Mouse (Mus musculus) thymus, postnatal 4 days (tissue): ENCODE data around the gene Zfp280d.

ENCODE experiments used
- DNase-seq: peaks from one replicate; pipeline ENCODE4 v3.0.0; 2021

The Zfp280d gene

GRCm38 (mm10) chr9:72274677-72275076 lies at the start of gene Zfp280d:
Gene Zfp280d, plus strand, starts transcription at chr9:72274860.
- peak; percentile 94 for DNase-seq

- no peak for DNase-seq
Observed at GRCm38 (mm10) chr9:72226536-72226935, 48.1 kb upstream of the Zfp280d start.

DNA sequence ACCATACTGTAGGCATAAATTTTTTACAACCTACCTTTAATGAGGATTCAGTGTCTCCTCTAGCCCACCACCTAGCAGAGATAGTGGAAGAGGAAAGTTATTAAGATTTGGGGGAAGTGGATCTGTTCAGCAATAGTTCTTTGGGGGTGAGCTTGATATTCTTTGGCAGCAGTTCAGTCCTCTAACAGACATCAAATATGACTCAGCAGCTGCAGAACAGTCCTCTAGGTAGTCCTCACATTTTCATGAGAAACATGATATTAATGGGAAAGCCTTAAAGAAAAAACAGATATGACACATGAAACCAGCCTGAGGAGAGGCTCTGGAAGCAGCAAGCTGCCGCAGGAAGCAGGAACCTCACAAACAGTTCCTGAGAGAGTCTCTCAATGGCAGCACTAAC lies 22.0 kb upstream of the Zfp280d start:
- DNase-seq, result no peak

GRCm38 (mm10) chr9:72255227-72255626 lies 19.4 kb upstream of the Zfp280d start:
- no peak for DNase-seq

DNA sequence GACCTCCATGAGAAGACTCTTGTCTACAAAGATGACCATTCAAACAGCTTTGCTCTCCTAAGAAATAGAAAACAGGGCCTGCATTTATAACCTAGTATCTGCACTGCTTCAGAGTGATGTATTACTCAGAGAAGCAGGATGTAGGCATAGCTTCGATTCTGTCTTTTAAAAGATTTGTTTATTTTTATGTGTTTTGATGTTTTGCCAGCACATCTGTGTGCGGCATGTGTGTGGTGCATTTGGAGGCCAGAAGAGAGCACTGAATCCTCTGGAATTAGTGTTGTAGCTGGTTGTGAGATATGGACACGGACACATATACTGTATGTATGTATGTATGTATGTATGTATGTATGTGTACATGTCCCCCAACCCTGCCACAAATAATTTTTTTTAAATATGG lies 18.0 kb upstream of the Zfp280d start:
- no peak for DNase-seq

DNA sequence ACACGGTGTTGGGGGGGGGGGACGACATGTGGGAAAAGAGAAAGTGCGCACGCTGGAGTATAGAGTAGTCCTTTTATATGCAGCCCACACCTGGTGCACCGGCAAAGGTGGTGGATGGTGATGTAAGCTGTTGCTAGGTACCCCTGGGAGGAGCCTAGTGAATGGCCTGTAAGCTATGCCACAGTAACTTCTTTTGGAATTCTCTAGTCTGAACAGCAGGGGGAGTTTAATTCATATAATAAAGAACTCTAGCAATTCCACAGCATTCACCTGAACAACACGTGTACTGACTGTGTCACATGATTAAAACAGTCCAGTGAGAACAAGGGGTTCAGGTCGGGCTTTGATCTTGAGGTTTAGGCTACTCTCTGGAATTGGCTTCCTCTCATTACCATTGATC lies 14.3 kb upstream of the Zfp280d start:
- peak; percentile 60 for DNase-seq

DNA sequence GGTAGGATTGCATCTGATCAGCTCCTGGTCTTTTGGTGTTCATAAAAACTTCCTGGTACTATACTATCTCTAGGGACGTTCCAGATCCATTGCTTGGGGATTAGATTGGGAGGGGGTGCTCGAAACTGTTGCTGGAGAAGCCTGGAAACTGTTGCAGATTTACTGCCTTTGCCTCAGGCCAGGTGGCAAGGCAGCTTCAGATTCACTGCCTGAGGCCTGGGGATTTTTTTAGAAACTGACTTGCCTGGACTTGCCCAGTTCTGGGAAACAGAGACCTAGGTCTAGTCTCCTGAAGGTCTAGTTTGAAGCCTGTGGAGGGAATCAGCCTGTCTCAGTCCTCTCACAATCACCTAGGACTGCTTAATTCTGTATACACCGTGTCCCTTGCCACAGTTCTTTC lies 9.8 kb upstream of the Zfp280d start:
- no peak for DNase-seq

DNA sequence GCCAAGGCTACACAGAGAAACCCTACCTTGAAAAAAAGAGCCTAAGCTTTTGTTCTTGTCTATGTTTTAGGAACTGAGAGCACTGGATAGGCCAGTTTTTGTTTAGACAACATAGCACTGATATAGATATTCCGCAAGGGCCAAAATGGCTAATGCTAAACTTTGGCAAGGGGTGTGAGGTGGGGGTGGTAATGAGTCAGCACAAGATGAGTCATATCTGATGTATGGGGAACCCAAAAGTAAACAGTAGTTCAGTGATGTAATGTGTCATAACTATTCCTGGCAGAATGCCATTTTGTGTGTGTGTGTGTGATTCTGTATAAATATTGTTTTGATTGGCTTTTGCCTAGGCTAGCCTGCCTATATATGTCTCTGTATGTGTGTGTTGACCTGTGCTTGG lies 4.5 kb upstream of the Zfp280d start:
- no peak for DNase-seq

- no peak for DNase-seq
Observed at GRCm38 (mm10) chr9:72273646-72274410, 832 bp upstream of the Zfp280d start.

DNA sequence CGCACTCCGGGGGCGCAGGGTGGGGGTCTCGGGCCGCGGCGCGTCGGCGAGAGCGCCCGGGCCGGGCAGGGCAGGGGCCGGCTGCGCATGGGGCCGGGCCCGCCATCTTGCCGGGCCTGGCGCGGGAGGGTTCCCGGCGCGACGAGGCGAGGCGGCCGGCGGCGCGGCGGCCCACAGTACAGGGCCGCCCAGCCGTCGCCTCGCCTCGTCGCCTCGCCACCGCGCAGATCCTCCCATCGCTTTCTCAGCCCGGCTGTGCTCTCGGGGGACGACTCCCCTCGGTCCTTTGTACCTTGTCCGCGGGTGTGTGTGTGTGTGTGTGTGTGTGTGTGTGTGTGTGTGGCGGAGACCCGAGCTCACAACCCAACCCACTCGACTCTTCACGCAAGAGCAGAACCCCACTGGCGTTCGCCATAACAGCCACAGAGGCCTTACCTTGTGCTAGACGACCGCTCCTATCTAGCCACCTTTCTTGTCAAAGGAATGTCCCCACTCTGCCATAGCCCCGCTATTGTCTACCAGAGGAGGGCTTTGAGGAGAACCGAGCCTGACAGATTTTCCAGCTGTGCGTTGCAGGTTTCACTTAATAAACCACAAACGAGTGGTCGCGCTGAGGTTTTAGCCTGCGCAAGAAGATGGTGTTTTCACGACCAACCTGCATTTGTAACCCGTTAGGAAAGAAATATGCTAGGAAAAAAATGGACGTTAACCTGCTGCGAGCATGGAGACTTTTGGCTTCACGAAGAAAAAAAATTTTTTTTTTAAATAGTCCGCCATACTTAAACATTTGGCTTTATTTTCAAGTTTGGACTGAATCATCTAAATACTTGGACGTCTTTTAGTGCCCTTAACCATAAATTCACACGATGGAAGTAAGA lies 680 bp downstream of the Zfp280d start:
- peak; percentile 72 for DNase-seq

GRCm38 (mm10) chr9:72275979-72276500 lies 1.4 kb downstream of the Zfp280d start:
- DNase-seq, result peak; percentile 33

DNA sequence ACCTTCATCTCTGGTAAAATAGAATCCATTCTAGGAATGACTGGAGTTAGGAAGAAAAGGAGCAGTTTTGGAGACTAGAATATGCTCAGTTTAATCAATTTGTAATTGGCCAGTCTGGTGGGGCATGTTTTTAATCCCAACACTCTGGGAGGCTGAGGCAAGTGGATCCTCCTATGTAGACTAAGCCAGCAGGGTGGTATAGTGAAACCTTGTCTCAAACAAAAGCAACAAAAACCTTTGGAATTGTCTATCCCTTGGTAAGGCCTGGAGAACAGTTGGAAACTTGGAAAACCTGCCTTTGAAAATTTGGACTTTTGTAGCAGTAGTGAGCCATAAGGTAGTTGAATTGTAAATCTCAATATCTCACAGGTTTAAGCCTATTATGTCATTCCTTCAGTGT lies 2.3 kb downstream of the Zfp280d start:
- DNase-seq, result no peak

GRCm38 (mm10) chr9:72279943-72280342 lies 5.3 kb downstream of the Zfp280d start:
- no peak for DNase-seq

DNA sequence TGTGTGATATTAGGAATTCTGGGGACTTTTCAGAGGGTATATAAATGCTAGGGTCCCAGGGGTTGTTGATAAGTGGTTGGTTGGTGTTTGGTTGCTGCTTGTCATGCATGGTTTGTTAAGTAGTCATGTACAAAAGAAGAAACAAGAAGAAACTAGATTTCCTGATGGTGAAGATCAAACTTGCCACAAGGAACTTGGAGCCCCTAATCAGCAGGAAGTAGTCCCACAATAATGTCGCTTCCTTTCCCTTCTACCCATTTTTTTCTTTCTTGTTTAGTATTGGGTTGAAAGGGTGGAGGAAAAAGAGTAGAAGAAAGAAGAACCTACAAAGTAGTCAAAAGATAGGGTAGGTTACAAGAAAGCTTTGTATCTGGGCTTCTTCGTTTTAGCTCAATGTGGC lies 13.0 kb downstream of the Zfp280d start:
- no peak for DNase-seq

DNA sequence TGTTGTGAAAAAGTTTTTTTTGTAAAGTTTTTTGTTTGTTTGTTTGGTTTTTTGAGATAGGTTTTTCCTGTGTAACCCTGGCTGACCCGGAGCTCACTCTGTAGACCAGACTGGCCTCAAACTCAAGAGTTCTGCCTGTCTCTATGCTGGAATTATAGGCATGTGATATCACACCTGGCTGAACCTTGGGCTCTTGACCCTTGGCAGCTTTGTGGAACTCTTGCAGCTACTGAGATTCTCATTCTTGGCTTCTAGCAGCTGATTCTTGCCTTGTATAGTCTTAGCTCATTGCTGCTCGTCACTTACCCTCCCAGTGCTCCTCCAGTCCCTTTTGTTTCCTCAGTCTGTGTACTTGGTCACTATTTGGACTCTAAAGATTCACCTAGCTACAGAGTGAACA lies 13.6 kb downstream of the Zfp280d start:
- DNase-seq, result no peak

GRCm38 (mm10) chr9:72289094-72289493 lies 14.4 kb downstream of the Zfp280d start:
- no peak for DNase-seq

DNA sequence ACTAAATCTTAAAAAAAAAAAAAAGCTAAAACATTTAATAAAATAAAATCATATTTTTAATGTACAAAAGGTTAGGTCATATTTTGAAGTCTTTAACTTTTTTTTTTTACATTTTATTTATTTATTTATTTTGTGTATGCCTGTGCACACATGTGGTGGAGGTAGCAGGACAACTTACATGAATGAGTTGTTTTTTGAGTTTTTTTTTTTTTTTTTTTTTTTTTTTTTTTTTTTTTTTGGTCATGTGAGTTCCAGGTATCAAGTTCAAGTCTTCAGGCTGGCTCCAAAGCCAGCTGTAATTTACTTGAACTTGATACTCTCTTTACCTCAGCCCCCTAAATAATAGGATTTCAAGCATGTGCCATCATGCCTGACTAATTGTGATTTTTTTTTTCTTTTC lies 19.4 kb downstream of the Zfp280d start:
- no peak for DNase-seq

GRCm38 (mm10) chr9:72309765-72310164 lies 35.1 kb downstream of the Zfp280d start:
- DNase-seq, result no peak

DNA sequence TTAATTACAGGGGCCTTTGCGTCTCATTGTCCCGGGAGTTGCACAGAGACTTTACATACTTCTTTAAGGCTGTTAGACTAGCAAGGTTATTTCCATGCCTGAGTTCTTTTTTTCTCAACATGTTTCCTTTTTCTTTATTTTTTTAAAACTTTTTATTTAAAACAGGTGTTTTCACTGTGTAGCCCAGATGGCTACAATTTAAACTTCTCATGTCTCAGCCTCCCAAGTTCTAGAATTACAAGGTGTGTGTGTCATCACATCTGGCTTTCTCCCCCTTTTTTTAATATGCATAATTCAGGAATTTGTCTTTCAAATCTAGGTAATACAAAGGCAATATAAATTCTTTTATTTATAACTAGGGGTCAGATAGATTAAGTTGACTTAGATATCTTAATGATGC lies 58.6 kb downstream of the Zfp280d start:
- no peak for DNase-seq

DNA sequence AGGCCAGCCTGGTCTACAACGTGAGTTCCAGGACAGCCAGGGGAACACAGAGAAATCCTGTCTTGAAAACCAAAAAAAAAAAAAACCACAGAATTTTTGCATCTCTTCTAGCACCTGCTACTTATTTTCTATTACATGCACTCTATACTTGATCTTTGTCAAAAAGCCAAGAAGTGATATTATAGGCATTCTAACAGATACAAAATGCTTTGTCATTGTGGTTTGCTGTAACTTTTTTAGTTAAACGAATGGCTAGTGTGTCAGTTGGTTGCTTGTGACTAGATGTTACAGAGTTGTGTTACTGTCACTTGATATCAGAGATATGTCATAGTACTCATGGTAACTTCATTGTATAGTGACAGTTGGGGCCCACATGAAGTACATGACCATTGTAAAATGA lies 61.4 kb downstream of the Zfp280d start:
- DNase-seq, result no peak

DNA sequence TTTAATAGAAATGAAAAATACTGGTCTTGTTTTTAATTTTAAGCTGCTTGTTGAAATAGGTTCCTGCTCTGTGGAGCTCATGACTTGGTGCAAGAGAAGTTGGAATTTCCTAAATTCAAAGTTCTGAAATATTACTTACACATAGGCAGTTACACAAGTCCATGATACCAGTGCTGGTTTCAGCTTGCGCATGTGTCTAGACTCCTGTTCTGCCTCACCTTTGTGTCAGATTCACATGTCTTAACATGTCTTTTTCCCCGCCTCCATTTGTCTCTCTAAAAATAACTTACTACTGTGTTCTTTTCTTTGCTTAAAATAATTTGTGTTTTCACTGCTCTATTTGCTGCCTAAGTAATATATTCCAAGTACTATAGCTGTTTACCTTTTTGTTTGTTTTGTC lies 64.5 kb downstream of the Zfp280d start:
- no peak for DNase-seq

DNA sequence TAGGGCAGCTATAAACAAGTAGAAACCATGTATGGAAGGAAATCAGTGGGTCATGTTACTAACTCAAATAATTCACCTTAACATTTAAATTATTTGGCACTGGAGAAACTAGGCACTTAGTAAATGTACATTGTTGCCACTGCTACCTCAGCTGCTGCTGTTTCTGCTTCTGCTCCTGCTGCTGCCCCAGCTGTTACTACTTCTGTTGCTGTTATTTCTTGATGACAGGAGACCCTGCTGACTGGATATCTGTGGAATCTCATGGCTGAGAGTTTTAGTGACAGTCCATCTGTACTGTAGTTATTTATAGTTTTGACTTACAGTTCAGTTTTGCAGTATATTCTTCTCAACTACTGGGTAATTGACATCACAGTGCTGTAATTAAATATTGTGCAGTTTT lies 69.2 kb downstream of the Zfp280d start:
- DNase-seq, result no peak

- DNase-seq, result no peak
Observed at GRCm38 (mm10) chr9:72372359-72372758, 97.7 kb downstream of the Zfp280d start.

- peak; percentile 77 for DNase-seq
Observed at GRCm38 (mm10) chr9:72374074-72374473, 99.4 kb downstream of the Zfp280d start.
